Mouse (Mus musculus): Measurements from ENCODE around the gene Alms1. TPM values are rescaled to one million over a fixed set of nuclear protein-coding genes. Genes with fewer than 3 reads are reported as not detected.
"Not testable (repeated sequence)": the region's sequence is repeated elsewhere in the genome, so short reads cannot be mapped to it uniquely, and the experiment has no call there.

The Alms1 gene
- total RNA-seq, 2 experiments from 2014 or later = 11.4 to 14.0 TPM

GRCm38 (mm10) chr6:85709607-85710006 lies 122.3 kb downstream of the Alms1 start:
- not testable (repeated sequence) for ATAC-seq (ENCODE audit: poor library complexity, severe bottlenecking)

GRCm38 (mm10) chr6:85713105-85713504 lies 125.8 kb downstream of the Alms1 start, which contains the start of gene Nat8f7:
TSS of gene Nat8f7 (minus strand) at chr6:85713205.
- not testable (repeated sequence) for ATAC-seq (ENCODE audit: poor library complexity, severe bottlenecking)

Other genes with a start within 250 kb of the Alms1 start
- 5.2 and 6.9 TPM in 2 replicates for gene Rab11fip5, start 212.9 kb upstream of the Alms1 start, total RNA-seq (2015)
- 5.8 and 6.3 TPM in 2 replicates for gene Rab11fip5, start 212.9 kb upstream of the Alms1 start, total RNA-seq (2017)
- not detected in 2 replicates for gene Noto, start 163.6 kb upstream of the Alms1 start, total RNA-seq (2015)
- not detected in 2 replicates for gene Noto, start 163.6 kb upstream of the Alms1 start, total RNA-seq (2017)
- gene Smyd5, start 155.5 kb upstream of the Alms1 start, total RNA-seq (2015) = 7.2 and 8.3 TPM in 2 replicates
- 10.0 and 11.2 TPM in 2 replicates for gene Smyd5, start 155.5 kb upstream of the Alms1 start, total RNA-seq (2017)
- 172 and 178 TPM in 2 replicates for gene Cct7, start 136.0 kb upstream of the Alms1 start, total RNA-seq (2015)
- 167 and 192 TPM in 2 replicates for gene Cct7, start 136.0 kb upstream of the Alms1 start, total RNA-seq (2017)
- gene Pradc1, start 135.6 kb upstream of the Alms1 start, total RNA-seq (2015) = 24.3 and 26.6 TPM in 2 replicates
- 7.2 and 8.7 TPM in 2 replicates for gene Pradc1, start 135.6 kb upstream of the Alms1 start, total RNA-seq (2017)
- not detected in 2 replicates for gene Fbxo41, start 84.5 kb upstream of the Alms1 start, total RNA-seq (2015)
- not detected in 2 replicates for gene Fbxo41, start 84.5 kb upstream of the Alms1 start, total RNA-seq (2017)
- gene Egr4, start 73.9 kb upstream of the Alms1 start, total RNA-seq (2015) = not detected in 2 replicates
- not detected in 2 replicates for gene Egr4, start 73.9 kb upstream of the Alms1 start, total RNA-seq (2017)
- gene Nat8f7, start 125.7 kb downstream of the Alms1 start, total RNA-seq (2015) = not detected in 2 replicates
- gene Nat8f7, start 125.7 kb downstream of the Alms1 start, total RNA-seq (2017) = not detected in 2 replicates
- gene Nat8f3, start 178.2 kb downstream of the Alms1 start, total RNA-seq (2015) = not detected in 2 replicates
- gene Nat8f3, start 178.2 kb downstream of the Alms1 start, total RNA-seq (2017) = not detected in 2 replicates
- not detected in 2 replicates for gene Nat8f6, start 233.4 kb downstream of the Alms1 start, total RNA-seq (2015)
- gene Nat8f6, start 233.4 kb downstream of the Alms1 start, total RNA-seq (2017) = not detected in 2 replicates
- gene Nat8f5, start 233.4 kb downstream of the Alms1 start, total RNA-seq (2015) = not detected in 2 replicates
- gene Nat8f5, start 233.4 kb downstream of the Alms1 start, total RNA-seq (2017) = not detected in 2 replicates
- gene Nat8, start 244.6 kb downstream of the Alms1 start, total RNA-seq (2015) = not detected in 2 replicates
- not detected in 2 replicates for gene Nat8, start 244.6 kb downstream of the Alms1 start, total RNA-seq (2017)

Measured in megakaryocyte, adult 5-6 weeks (primary cell).